Comparison of ENCODE assay signal across 8 mouse cellular contexts in the genomic region with DNA sequence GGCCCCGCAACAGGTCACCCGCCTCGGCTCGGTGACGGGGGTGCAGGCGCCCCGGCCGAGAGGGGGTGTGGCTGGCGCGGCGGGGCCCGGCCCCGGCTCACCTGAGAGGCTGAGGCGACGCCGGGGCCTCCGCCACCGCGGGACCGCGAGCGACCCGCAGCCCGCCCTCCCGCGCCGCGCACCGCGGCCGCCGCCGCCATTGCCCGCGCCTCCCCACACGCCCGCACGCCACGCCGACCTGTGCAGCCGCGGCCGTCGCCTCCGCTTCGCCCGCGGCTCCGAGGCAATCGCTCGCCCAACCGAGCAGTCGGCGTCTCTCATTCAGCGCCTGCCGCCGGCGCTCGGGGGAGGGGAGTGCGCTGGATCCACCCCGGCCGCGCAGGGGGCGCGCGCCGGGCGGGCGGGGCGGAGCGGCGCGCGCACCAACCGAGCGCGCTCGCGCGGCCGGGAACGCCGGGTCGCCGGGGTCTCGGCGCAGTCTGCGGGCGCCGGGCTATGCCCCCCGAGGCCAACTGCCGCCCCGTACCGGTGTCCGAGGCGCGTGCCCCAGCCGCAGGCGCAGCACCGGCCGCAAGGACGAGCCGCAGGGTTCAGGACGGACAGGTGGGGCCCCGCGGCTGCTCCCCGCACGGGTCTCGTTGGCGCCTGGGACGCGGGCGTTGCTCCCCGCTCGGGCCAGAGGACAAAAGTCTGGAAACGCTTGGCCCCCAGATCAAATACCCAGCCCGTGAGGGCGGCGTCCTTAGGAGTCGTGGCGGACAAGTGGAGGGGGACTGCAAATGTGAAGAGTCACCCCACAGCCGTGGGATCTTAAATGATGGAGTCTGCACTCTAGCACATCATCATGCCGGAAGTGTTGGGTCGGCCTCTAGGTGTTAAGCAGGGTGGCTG. TPM values are rescaled to one million over a fixed set of nuclear protein-coding genes. Genes with fewer than 3 reads are reported as not detected.
A peak's percentile ranks its signal among the peaks of the same experiment; 100 is the strongest.
DNase-seq lines count a peak whose midpoint lies in the region; ATAC-seq and TF ChIP-seq lines count a peak whose summit lies in the region.

A gene (minus strand): TSS at position 376 of the 891 bp plus-strand sequence.

- WGBS in forebrain, embryonic 12.5 days: under 1% methylated on average over 89 of the region's 124 CpGs
- under 1% methylated on average over 85 of the region's 124 CpGs for WGBS in lung, embryonic 14.5 days
- 3% methylated on average over 120 of the region's 124 CpGs for WGBS in thymus, adult 2 months

- TF ChIP-seq CTCF in E14TG2a.4 (conservative IDR thresholded peaks at IDR 0.05; ENCODE audit: low read length): no peak
- no peak for TF ChIP-seq CTCF in brain, embryonic 14.5 days (IDR thresholded peaks at IDR 0.05; ENCODE audit: borderline replicate concordance, extremely low read depth, insufficient read depth, insufficient read length)
- TF ChIP-seq CTCF in layer of hippocampus, adult 2 months (conservative IDR thresholded peaks at IDR 0.05): no peak
- TF ChIP-seq CTCF in lung, embryonic 14.5 days (IDR thresholded peaks at IDR 0.05; ENCODE audit: low read depth): no peak
- TF ChIP-seq CTCF in thymus, adult 2 months (IDR thresholded peaks at IDR 0.05; ENCODE audit: borderline replicate concordance, control insufficient read depth, extremely low read depth, insufficient read depth, low read length, poor library complexity): no peak

- peak; percentile 82 for DNase-seq in brain, embryonic 14.5 days (ENCODE audit: low read depth)
- DNase-seq in heart, postnatal 36 days: peak; percentile 46 to 65
- peak; percentile 46 to 68 for DNase-seq in layer of hippocampus, adult 2 months (ENCODE audit: low spot score in 2 of 2)
- DNase-seq in lung, embryonic 14.5 days: peak; percentile 84
- DNase-seq in thymus, adult 2 months: peak; percentile 75

- peak; percentile 81; the same call in 1 of the 2 replicates for TF ChIP-seq POLR2A in brain, embryonic 14.5 days (IDR thresholded peaks at IDR 0.05; ENCODE audit: borderline replicate concordance, extremely low read depth, insufficient read depth, insufficient read length, poor library complexity, severe bottlenecking)
- peak; percentile 93 for TF ChIP-seq POLR2A in thymus, adult 2 months (IDR thresholded peaks at IDR 0.05; ENCODE audit: control insufficient read depth, extremely low read depth, insufficient read depth, low read length, poor library complexity)

- peak within 1 kb of the TSS; percentile 97 for H3K27ac ChIP-seq in forebrain, embryonic 12.5 days
- peak within 1 kb of the TSS; percentile 95 for H3K27ac ChIP-seq in layer of hippocampus, adult 2 months
- H3K27ac ChIP-seq in lung, embryonic 14.5 days (ENCODE audit: low read depth): peak within 1 kb of the TSS; percentile 89
- H3K27ac ChIP-seq in thymus, adult 2 months (ENCODE audit: control insufficient read depth, insufficient read depth, low read length): peak within 1 kb of the TSS; percentile 86

- peak within 1 kb of the TSS; percentile 97 for H3K4me3 ChIP-seq in E14TG2a.4 (replicated peaks; ENCODE audit: low read length)
- H3K4me3 ChIP-seq in forebrain, embryonic 12.5 days (replicated peaks): peak within 1 kb of the TSS; percentile 96
- peak within 1 kb of the TSS; percentile 87 for H3K4me3 ChIP-seq in layer of hippocampus, adult 2 months
- H3K4me3 ChIP-seq in lung, embryonic 14.5 days (ENCODE audit: low read depth, low read length): peak within 1 kb of the TSS; percentile 93
- peak within 1 kb of the TSS; percentile 98 for H3K4me3 ChIP-seq in thymus, adult 2 months (ENCODE audit: control insufficient read depth, insufficient read depth, low read length)

- peak; percentile 88 for ATAC-seq in forebrain, embryonic 12.5 days (ENCODE audit: low FRiP score)
- peak; percentile 84 for ATAC-seq in lung, embryonic 14.5 days (ENCODE audit: insufficient read depth)
- ATAC-seq in neutrophil, adult 5-6 weeks (ENCODE audit: extremely low read depth, insufficient number of reproducible peaks, low FRiP score, poor library complexity, severe bottlenecking): peak; percentile 43; the same call in 1 of the 2 replicates

- H3K4me1 ChIP-seq in E14TG2a.4 (replicated peaks; ENCODE audit: low read depth, low read length): peaks cover 35% of the 10 kb centered on the region
- peaks cover 22% of the 10 kb centered on the region for H3K4me1 ChIP-seq in forebrain, embryonic 12.5 days
- no peaks in the 10 kb centered on the region for H3K4me1 ChIP-seq in lung, embryonic 14.5 days (ENCODE audit: insufficient read depth)
- peaks cover 3% of the 10 kb centered on the region for H3K4me1 ChIP-seq in thymus, adult 2 months (replicated peaks; ENCODE audit: control insufficient read depth, insufficient read depth, low read length)

- H3K27me3 ChIP-seq in E14TG2a.4 (ENCODE audit: insufficient read depth, low read length): no peaks in the 10 kb centered on the region
- no peaks in the 10 kb centered on the region for H3K27me3 ChIP-seq in forebrain, embryonic 12.5 days
- H3K27me3 ChIP-seq in lung, embryonic 14.5 days (ENCODE audit: insufficient read depth, low read length): no peaks in the 10 kb centered on the region
- no peaks in the 10 kb centered on the region for H3K27me3 ChIP-seq in thymus, adult 2 months (ENCODE audit: control insufficient read depth, insufficient read depth, low read length)

- H3K36me3 ChIP-seq in E14TG2a.4 (ENCODE audit: insufficient read depth, low read length): no peaks in the 10 kb centered on the region
- no peaks in the 10 kb centered on the region for H3K36me3 ChIP-seq in forebrain, embryonic 12.5 days (replicated peaks)
- H3K36me3 ChIP-seq in lung, embryonic 14.5 days (ENCODE audit: insufficient read depth): no peaks in the 10 kb centered on the region
- H3K36me3 ChIP-seq in thymus, adult 2 months (ENCODE audit: control insufficient read depth, insufficient read depth, low read length): no peaks in the 10 kb centered on the region

- no peaks in the 10 kb centered on the region for H3K9me3 ChIP-seq in E14TG2a.4 (ENCODE audit: low read length)
- no peaks in the 10 kb centered on the region for H3K9me3 ChIP-seq in forebrain, embryonic 12.5 days
- no peaks in the 10 kb centered on the region for H3K9me3 ChIP-seq in lung, embryonic 14.5 days (ENCODE audit: low read depth, low read length)

- H3K4me2 ChIP-seq in forebrain, embryonic 12.5 days: peak within 1 kb of the TSS; percentile 66
- H3K4me2 ChIP-seq in lung, embryonic 14.5 days: peak within 1 kb of the TSS; percentile 84

- intact Hi-C loops in heart, postnatal 36 days (cut with DNase I): no loop called here

- H3K9ac ChIP-seq in forebrain, embryonic 12.5 days: peak within 1 kb of the TSS; percentile 94
- H3K9ac ChIP-seq in lung, embryonic 14.5 days: peak within 1 kb of the TSS; percentile 86

RNA-seq across cellular contexts. Expression of the gene that starts here (rescaled TPM):
- 36.3 and 52.1 TPM in 2 replicates for polyA plus RNA-seq in brain, embryonic 14.5 days (2012; rRNA removed)
- polyA plus RNA-seq in forebrain, embryonic 12.5 days (2016; fragmentation: Nextera tagmentation; extraction: Ambion mirVana): 109 and 111 TPM in 2 replicates
- total RNA-seq in heart, postnatal 36 days (2021): 10 to 100 TPM; 10.4 to 12.0 TPM
- total RNA-seq in layer of hippocampus, adult 2 months (2021): 10 to 100 TPM; 70.9 to 80.5 TPM
- polyA plus RNA-seq in lung, embryonic 14.5 days (2014; fragmentation: Nextera tagmentation; extraction: Ambion mirVana): 70.6 and 71.6 TPM in 2 replicates
- 571 and 654 TPM in 2 replicates for total RNA-seq in neutrophil, adult 5-6 weeks (2017)
- polyA plus RNA-seq in thymus, adult 2 months (2012; rRNA removed): 25.2 and 28.9 TPM in 2 replicates

Comparison
In these comparisons a context has a peak if more than half of its experiments do, and no peak if none do; other contexts are left out.
1. Peak in every context shown above with its lines: DNase-seq, ATAC-seq, H3K4me3 ChIP-seq and H3K27ac ChIP-seq.
2. RNA of the gene that starts here (total RNA-seq): 571 to 654 TPM in neutrophil, adult 5-6 weeks and 70.9 to 80.5 TPM in layer of hippocampus, adult 2 months; 10.4 to 12.0 TPM in heart, postnatal 36 days; every median in the first group is over 4 times any median in the second.